Mouse (Mus musculus) midbrain, embryonic 10.5 days (tissue): ENCODE results near the gene Fzr1. TPM values are rescaled to one million over a fixed set of nuclear protein-coding genes. Genes with fewer than 3 reads are reported as not detected.
A peak's percentile ranks its signal among the peaks of the same experiment; 100 is the strongest.

Source experiments
- DNase-seq: peaks from one replicate; pipeline ENCODE4 v3.0.0-alpha.2; 2017; ENCODE audit warnings: low spot score
- H3K27ac ChIP-seq: fragments of 300-500 bp; sonication (generic); replicated peaks from 2 replicates; pipeline ENCODE4 v1.5.1; 2016; ENCODE audit warnings: mild to moderate bottlenecking
- H3K27me3 ChIP-seq: fragments of 300-500 bp; sonication (generic); 2 replicates; pipeline ENCODE4 v1.6.1; 2016; ENCODE audit warnings: low read depth, mild to moderate bottlenecking; ENCODE audit not compliant: poor library complexity, severe bottlenecking
- H3K36me3 ChIP-seq: fragments of 300-500 bp; sonication (generic); 2 replicates; pipeline ENCODE4 v1.6.1; 2016; ENCODE audit warnings: mild to moderate bottlenecking, moderate library complexity
- H3K4me1 ChIP-seq: fragments of 300-500 bp; sonication (generic); 2 replicates; pipeline ENCODE4 v1.6.1; 2016
- H3K4me3 ChIP-seq: fragments of 300-500 bp; sonication (generic); 2 replicates; pipeline ENCODE4 v1.5.1; 2016; ENCODE audit warnings: mild to moderate bottlenecking, moderate library complexity
- H3K9me3 ChIP-seq: fragments of 300-500 bp; sonication (generic); replicated peaks from 2 replicates; pipeline ENCODE4 v1.6.1; 2016; ENCODE audit warnings: mild to moderate bottlenecking
- WGBS: fragments of 180-500 bp; shearing (Covaris S2); methylation state at CpG from one replicate; pipeline ENCODE4 v1.1.7; 2016; 5-methylcytosine and 5-hydroxymethylcytosine counted together
- polyA plus RNA-seq: library from polyadenylated mRNA; unstranded; fragments of >200 nt; fragmentation: Nextera tagmentation; extraction: Ambion mirVana; gene quantifications from 2 replicates; pipeline ENCODE4 v1.2.1, GENCODE M21; 2016

Fzr1 gene
- polyA plus RNA-seq, 1 experiment from 2014 or later: 138 TPM

- Histone ChIP-seq H3K4me3 (peak overlapping the region; percentile 98; the same call in 1 of the 2 replicates), H3K9me3 (no peaks in the 10 kb centered on the region), H3K27me3 (no peaks in the 10 kb centered on the region), H3K36me3 (peaks cover 70% of the 10 kb centered on the region), H3K27ac (no peak overlapping the region), H3K4me1 (peaks cover 44% of the 10 kb centered on the region)
- no peak for DNase-seq
- 95% methylated on average over 23 of the region's 23 CpGs for WGBS
These were observed 55.1 kb downstream of the Fzr1 start for GRCm38 (mm10) chr10:81323141-81323775.

- H3K4me1 ChIP-seq: peaks cover 44% of the 10 kb centered on the region
- H3K27ac ChIP-seq: no peak overlapping the region
- H3K27me3 ChIP-seq: no peaks in the 10 kb centered on the region
- no peaks in the 10 kb centered on the region for H3K9me3 ChIP-seq
- H3K36me3 ChIP-seq: peaks cover 70% of the 10 kb centered on the region
- DNase-seq: no peak
- 96% methylated on average over 27 of the region's 27 CpGs for WGBS
- peak overlapping the region; percentile 98 for H3K4me3 ChIP-seq
These were observed 55.9 kb downstream of the Fzr1 start for GRCm38 (mm10) chr10:81322444-81322843.

- peaks cover 68% of the 10 kb centered on the region for H3K36me3 ChIP-seq
These were observed 56.9 kb downstream of the Fzr1 start for GRCm38 (mm10) chr10:81321436-81321835.

GRCm38 (mm10) chr10:81320550-81321347 lies 57.6 kb downstream of the Fzr1 start, which contains the start of gene Cactin:
Gene Cactin (plus strand): TSS chr10:81321103.
- peaks cover 68% of the 10 kb centered on the region for H3K36me3 ChIP-seq

More at GRCm38 (mm10) chr10:81321436-81321835, 56.9 kb downstream of the Fzr1 start:
- peaks cover 48% of the 10 kb centered on the region for H3K4me1 ChIP-seq
- no peak for DNase-seq
- H3K9me3 ChIP-seq: no peaks in the 10 kb centered on the region
- 4% methylated on average over 20 of the region's 20 CpGs for WGBS
- peak overlapping the region; percentile 98 for H3K4me3 ChIP-seq
- 0 out of 2 replicates have a peak, but pooled peaks cover 2% of the 10 kb centered on the region for H3K27me3 ChIP-seq
- peak overlapping the region; percentile 97 for H3K27ac ChIP-seq

GRCm38 (mm10) chr10:81319741-81320549 lies 58.4 kb downstream of the Fzr1 start:
- WGBS: 3% methylated on average over 38 of the region's 38 CpGs
- peak overlapping the region; percentile 97 for H3K27ac ChIP-seq
- peaks cover 57% of the 10 kb centered on the region for H3K4me1 ChIP-seq

More at GRCm38 (mm10) chr10:81320550-81321347, 57.6 kb downstream of the Fzr1 start, which contains the start of gene Cactin:
- peak; percentile 100 for DNase-seq
- peaks cover 54% of the 10 kb centered on the region for H3K4me1 ChIP-seq
- H3K27me3 ChIP-seq: 0 out of 2 replicates have a peak, but pooled peaks cover 9% of the 10 kb centered on the region
- H3K9me3 ChIP-seq: no peaks in the 10 kb centered on the region
- H3K27ac ChIP-seq: peak within 1 kb of the TSS; percentile 97
- peak within 1 kb of the TSS; percentile 98 for H3K4me3 ChIP-seq
- WGBS: under 1% methylated on average over 68 of the region's 68 CpGs

GRCm38 (mm10) chr10:81319330-81319699 lies 59.0 kb downstream of the Fzr1 start:
- 41% methylated on average over 8 of the region's 8 CpGs for WGBS
- peak overlapping the region; percentile 97 for H3K27ac ChIP-seq

More at GRCm38 (mm10) chr10:81319741-81320549, 58.4 kb downstream of the Fzr1 start:
- Histone ChIP-seq H3K9me3 (no peaks in the 10 kb centered on the region), H3K27me3 (0 out of 2 replicates have a peak, but pooled peaks cover 11% of the 10 kb centered on the region), H3K36me3 (peaks cover 68% of the 10 kb centered on the region), H3K4me3 (peak overlapping the region; percentile 98)
- peak; percentile 98 for DNase-seq

GRCm38 (mm10) chr10:81318589-81319329 lies 59.6 kb downstream of the Fzr1 start:
- Histone ChIP-seq H3K4me1 (peaks cover 57% of the 10 kb centered on the region), H3K27me3 (0 out of 2 replicates have a peak, but pooled peaks cover 11% of the 10 kb centered on the region), H3K36me3 (peaks cover 68% of the 10 kb centered on the region), H3K27ac (peak overlapping the region; percentile 97; the same call in 1 of the 2 replicates), H3K4me3 (peak overlapping the region; percentile 98), H3K9me3 (no peaks in the 10 kb centered on the region)
- 94% methylated on average over 13 of the region's 13 CpGs for WGBS
- DNase-seq: no peak

More at GRCm38 (mm10) chr10:81319330-81319699, 59.0 kb downstream of the Fzr1 start:
- H3K9me3 ChIP-seq: no peaks in the 10 kb centered on the region
- H3K4me1 ChIP-seq: peaks cover 57% of the 10 kb centered on the region
- H3K36me3 ChIP-seq: peaks cover 68% of the 10 kb centered on the region
- H3K27me3 ChIP-seq: 0 out of 2 replicates have a peak, but pooled peaks cover 11% of the 10 kb centered on the region
- DNase-seq: no peak
- H3K4me3 ChIP-seq: peak overlapping the region; percentile 98

- Histone ChIP-seq H3K36me3 (peaks cover 68% of the 10 kb centered on the region), H3K27ac (peak overlapping the region; percentile 74), H3K27me3 (0 out of 2 replicates have a peak, but pooled peaks cover 11% of the 10 kb centered on the region), H3K4me1 (peaks cover 52% of the 10 kb centered on the region), H3K9me3 (no peaks in the 10 kb centered on the region), H3K4me3 (peak overlapping the region; percentile 39)
- WGBS: 6% methylated on average over 20 of the region's 20 CpGs
- DNase-seq: peak; percentile 46
These were observed 61.0 kb downstream of the Fzr1 start for GRCm38 (mm10) chr10:81317273-81317672.

- no peaks in the 10 kb centered on the region for H3K9me3 ChIP-seq
- peak overlapping the region; percentile 74 for H3K27ac ChIP-seq
- 0 out of 2 replicates have a peak, but pooled peaks cover 11% of the 10 kb centered on the region for H3K27me3 ChIP-seq
- peaks cover 44% of the 10 kb centered on the region for H3K4me1 ChIP-seq
- DNase-seq: peak; percentile 45
- peak overlapping the region; percentile 39 for H3K4me3 ChIP-seq
- 38% methylated on average over 16 of the region's 16 CpGs for WGBS
- peaks cover 74% of the 10 kb centered on the region for H3K36me3 ChIP-seq
These were observed 61.8 kb downstream of the Fzr1 start for GRCm38 (mm10) chr10:81316338-81317060.
